Mouse (Mus musculus) layer of hippocampus, adult 18-20 months (tissue): ENCODE results near the gene Sept7. TPM values are rescaled to one million over a fixed set of nuclear protein-coding genes. Genes with fewer than 3 reads are reported as not detected.

ENCODE experiments used
- DNase-seq, 2 experiments: peaks; one replicate each; pipeline ENCODE4 v3.0.0; 2022; ENCODE audit warnings: low spot score in 2 of 2
- total RNA-seq, 2 experiments: library from RNA; stranded (reverse); gene quantifications; 2 replicates each; pipeline ENCODE4 v1.2.3; 2021

Sept7 gene
- total RNA-seq, 2 experiments from 2014 or later: 263 to 279 TPM

DNA sequence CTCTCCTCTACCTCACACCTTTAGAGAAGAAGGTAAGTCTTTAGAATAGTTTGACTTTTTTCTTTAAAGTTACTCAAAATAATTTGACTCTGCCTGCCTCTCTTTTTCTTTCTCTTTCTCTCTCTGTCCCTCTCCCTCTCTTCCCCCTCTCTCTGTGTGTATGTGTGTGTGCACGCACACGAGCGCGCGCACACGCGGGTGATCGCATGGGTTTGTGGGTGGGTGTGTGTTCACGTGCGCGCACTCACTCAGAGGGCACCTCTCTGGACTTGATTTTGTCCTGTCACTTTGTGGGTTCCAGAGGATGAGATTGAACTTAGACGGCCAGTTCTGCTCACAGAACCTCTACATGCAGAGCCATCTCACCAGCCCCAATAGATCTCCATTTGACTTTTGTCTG is 105.3 kb downstream of the Sept7 start:
- DNase-seq: no peak

DNA sequence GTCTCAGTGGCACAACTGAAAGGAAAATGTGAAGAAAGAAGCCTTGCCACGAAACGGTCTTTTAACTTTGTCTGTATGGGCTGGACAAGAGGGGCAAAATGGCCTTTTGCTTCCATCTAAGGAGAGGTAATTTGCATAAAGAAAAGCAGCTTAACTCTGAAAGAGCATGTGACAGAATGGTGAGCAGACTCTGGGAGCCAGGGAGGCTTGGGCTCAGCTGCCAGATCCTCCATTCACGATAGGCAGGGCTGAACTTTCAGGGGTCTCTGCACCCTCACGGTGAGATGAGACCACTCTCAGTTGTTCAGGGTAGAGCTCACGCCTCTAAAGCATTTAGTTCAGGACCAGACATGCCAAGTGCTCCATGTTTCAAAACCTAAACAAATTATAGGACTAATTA is 105.8 kb downstream of the Sept7 start:
- DNase-seq: no peak

Other genes with a start within 250 kb of the Sept7 start
- gene Gm10181, start 163.0 kb upstream of the Sept7 start, total RNA-seq: not detected
- gene Herpud2, start 100.6 kb upstream of the Sept7 start, total RNA-seq: 10 to 100 TPM; 45.7 to 46.9 TPM
- gene Eepd1, start 229.1 kb downstream of the Sept7 start, total RNA-seq: 10 to 100 TPM; 18.7 to 19.6 TPM